Mouse (Mus musculus) embryonic facial prominence, embryonic 15.5 days (tissue): ENCODE data around the gene Rcbtb1. TPM values are rescaled to one million over a fixed set of nuclear protein-coding genes. Genes with fewer than 3 reads are reported as not detected.

Experiments
- ATAC-seq: fragments of 200-750 bp; cut with Nextera tagmentation; 2 replicates; pipeline ENCODE4 v1.8.0; 2017; ENCODE audit warnings: low read depth, moderate TSS enrichment; ENCODE audit not compliant: insufficient number of reproducible peaks, low FRiP score, low TSS enrichment
- H3K27ac ChIP-seq: fragments of 300-500 bp; sonication (generic); replicated peaks from 2 replicates; pipeline ENCODE4 v1.5.1; 2015; ENCODE audit warnings: mild to moderate bottlenecking, inconsistent platforms
- H3K27me3 ChIP-seq: fragments of 300-500 bp; sonication (generic); 2 replicates; pipeline ENCODE4 v1.6.1; 2015; ENCODE audit warnings: inconsistent platforms
- H3K36me3 ChIP-seq: fragments of 300-500 bp; sonication (generic); 2 replicates; pipeline ENCODE4 v1.6.1; 2015; ENCODE audit warnings: mild to moderate bottlenecking, inconsistent platforms
- H3K4me1 ChIP-seq: fragments of 300-500 bp; sonication (generic); 2 replicates; pipeline ENCODE4 v1.6.1; 2015; ENCODE audit warnings: inconsistent platforms
- H3K4me2 ChIP-seq: fragments of 300-500 bp; sonication (generic); replicated peaks from 2 replicates; pipeline ENCODE4 v1.6.1; 2015; ENCODE audit warnings: mild to moderate bottlenecking, inconsistent platforms
- H3K4me3 ChIP-seq: fragments of 300-500 bp; sonication (generic); replicated peaks from 2 replicates; pipeline ENCODE4 v1.5.1; 2015; ENCODE audit warnings: mild to moderate bottlenecking, inconsistent platforms
- H3K9ac ChIP-seq: fragments of 300-500 bp; sonication (generic); 2 replicates; pipeline ENCODE4 v1.6.1; 2015; ENCODE audit warnings: inconsistent platforms
- H3K9me3 ChIP-seq: fragments of 300-500 bp; sonication (generic); replicated peaks from 2 replicates; pipeline ENCODE4 v1.6.1; 2016; ENCODE audit warnings: inconsistent platforms
- WGBS: fragments of 180-500 bp; shearing (Covaris S2); methylation state at CpG from one replicate; pipeline ENCODE4 v1.1.7; 2015; 5-methylcytosine and 5-hydroxymethylcytosine counted together
- polyA plus RNA-seq: library from polyadenylated mRNA; unstranded; fragments of >200 nt; fragmentation: Nextera tagmentation; extraction: Ambion mirVana; gene quantifications from 2 replicates; pipeline ENCODE4 v1.2.1, GENCODE M21; 2015

The Rcbtb1 gene
- polyA plus RNA-seq, result 44.5 and 48.3 TPM in 2 replicates

DNA sequence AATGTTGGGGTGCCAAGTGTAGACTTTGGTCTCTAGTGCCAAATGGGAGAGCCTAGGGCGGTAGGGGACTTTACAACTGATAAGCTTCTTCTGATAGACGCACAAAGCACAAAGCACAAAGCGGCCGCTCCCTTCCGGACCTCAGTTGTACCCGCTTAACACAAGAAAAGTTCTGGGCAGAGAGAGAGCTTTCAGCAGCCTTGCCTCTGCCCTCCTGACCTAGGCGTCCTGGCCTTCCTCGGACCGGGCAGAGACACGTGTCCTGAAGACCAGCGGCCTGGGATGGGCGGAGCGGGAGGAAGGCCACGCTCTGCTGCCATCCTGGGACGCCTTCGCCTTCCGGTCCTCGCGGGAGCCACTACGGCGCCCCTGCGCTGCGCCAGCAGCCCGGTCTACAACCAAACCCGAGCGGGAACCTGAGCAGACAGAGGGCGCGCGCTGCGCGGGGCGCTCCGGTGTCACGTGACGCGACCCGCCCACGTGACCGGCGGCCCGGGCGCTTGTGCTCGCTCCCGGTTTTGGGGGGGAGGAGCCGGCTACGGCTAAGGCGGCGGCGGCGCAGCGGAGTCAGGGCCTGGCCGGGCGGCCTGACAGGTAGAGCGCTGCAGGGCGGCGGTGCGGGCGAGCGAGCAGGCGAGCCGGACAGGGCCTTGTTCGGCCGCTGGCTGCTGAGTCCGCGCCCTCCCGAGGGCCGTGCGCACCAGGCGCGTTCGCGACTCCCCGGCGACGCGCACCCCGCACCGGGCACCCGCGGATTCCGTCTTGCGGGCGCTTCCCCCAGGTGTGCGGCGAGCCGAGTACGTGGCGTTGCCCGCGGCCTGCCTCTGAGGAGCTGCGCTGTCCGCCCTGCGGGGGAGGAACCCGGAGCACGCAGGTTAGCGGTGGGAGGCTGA is at the start of gene Rcbtb1:
Gene Rcbtb1 (plus strand): TSS at position 499 of the 893 bp plus-strand sequence.
- Histone ChIP-seq H3K4me3 (peak within 1 kb of the TSS; percentile 90), H3K4me1 (peaks cover 20% of the 10 kb centered on the region), H3K4me2 (peak within 1 kb of the TSS; percentile 86), H3K27ac (peak within 1 kb of the TSS; percentile 97), H3K27me3 (no peaks in the 10 kb centered on the region), H3K36me3 (no peaks in the 10 kb centered on the region), H3K9me3 (no peaks in the 10 kb centered on the region), H3K9ac (peak within 1 kb of the TSS; percentile 95)
- peak; percentile 92 for ATAC-seq
- 0% methylated on average over 94 of the region's 96 CpGs for WGBS

DNA sequence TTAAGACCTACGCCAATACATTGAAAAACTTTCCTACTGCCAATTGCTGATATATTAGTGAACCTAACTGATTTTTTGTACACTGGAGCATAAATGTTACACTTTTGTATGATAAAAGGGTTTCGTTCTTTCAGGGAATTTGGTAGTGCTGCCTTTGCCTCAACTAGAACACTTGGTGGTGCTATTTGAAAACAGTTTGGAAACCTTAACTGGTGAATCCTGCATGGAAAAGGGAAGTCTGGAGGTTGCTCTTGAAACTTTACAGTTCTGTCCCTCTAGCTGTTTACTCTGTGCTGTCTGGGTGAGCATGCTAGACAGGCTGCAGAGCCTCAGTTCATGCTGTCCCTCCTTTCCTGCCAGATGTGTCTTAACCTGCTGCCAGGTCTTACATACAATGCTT is 45.4 kb upstream of the Rcbtb1 start:
- no peak for ATAC-seq
- Histone ChIP-seq H3K27me3 (no peaks in the 10 kb centered on the region), H3K4me2 (no peak overlapping the region), H3K4me3 (no peak overlapping the region), H3K9ac (no peak overlapping the region), H3K4me1 (no peaks in the 10 kb centered on the region), H3K27ac (no peak overlapping the region), H3K36me3 (no peaks in the 10 kb centered on the region), H3K9me3 (no peaks in the 10 kb centered on the region)
- WGBS, result 78% methylated on average over 2 of the region's 2 CpGs

DNA sequence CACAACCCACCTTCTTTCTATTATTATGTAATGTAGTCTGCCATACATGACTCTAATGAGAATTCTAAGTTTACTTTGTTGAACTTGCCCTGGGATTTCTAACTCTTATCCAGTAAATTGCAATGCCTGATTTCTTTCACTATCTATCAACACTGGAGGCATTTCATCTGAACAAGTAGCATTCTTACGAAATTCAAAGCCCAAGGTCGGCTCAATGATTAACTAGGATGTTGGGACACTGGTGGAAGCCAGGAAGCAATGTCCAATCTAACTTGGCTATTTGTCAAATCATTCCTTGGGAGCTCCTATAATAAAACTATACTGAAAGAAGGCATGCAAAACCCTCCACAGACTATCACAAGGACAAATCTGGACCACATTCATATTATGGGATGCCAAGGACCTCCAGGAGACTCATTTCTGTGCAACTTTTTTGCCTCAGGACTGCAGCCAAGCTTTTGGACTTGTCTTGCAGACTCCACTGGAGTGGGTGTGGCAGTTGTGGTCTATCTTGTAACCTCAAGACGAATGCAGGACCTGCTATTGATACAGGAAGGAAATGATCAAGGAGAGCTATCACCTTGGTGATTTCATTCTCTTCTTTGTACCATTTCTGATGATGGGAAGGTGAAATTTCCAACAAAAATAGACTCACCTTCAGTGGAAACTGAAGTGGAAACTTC is 43.9 kb upstream of the Rcbtb1 start:
- Histone ChIP-seq H3K27me3 (no peaks in the 10 kb centered on the region), H3K9ac (no peak overlapping the region), H3K36me3 (no peaks in the 10 kb centered on the region), H3K27ac (no peak overlapping the region), H3K4me1 (no peaks in the 10 kb centered on the region), H3K4me2 (no peak overlapping the region), H3K9me3 (no peaks in the 10 kb centered on the region), H3K4me3 (no peak overlapping the region)
- ATAC-seq, result no peak
- 71% methylated on average over 3 of the region's 3 CpGs for WGBS

DNA sequence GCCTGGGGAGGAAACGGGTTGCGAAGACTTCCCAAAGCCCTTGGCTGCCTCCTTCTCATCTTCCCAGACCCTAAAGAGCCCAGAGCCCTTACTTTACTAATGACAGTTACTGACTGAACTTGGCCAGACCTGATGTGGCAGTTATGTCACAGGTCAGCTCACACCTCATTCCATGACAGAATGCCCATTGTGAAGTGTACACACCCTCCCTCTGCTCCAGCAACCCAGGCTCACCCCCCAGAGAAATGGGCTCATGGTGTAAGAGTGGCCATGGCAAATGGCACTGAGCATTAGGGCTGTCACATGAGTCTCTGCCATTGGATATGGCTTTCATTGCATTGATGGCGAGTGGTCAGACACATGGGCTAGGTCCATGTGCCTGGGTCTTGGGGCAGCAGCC is 22.4 kb upstream of the Rcbtb1 start, which contains the start of gene Gm5142:
Gene Gm5142 (minus strand): TSS at position 101 of the 400 bp plus-strand sequence.
- no peaks in the 10 kb centered on the region for H3K4me1 ChIP-seq
- no peaks in the 10 kb centered on the region for H3K9me3 ChIP-seq
- no peaks in the 10 kb centered on the region for H3K36me3 ChIP-seq
- no peaks in the 10 kb centered on the region for H3K27me3 ChIP-seq
- WGBS, result 89% methylated on average over 3 of the region's 3 CpGs
- no peak for ATAC-seq
- no peak within 1 kb of the TSS for H3K9ac ChIP-seq
- H3K27ac ChIP-seq, result no peak within 1 kb of the TSS
- no peak within 1 kb of the TSS for H3K4me3 ChIP-seq
- H3K4me2 ChIP-seq, result no peak within 1 kb of the TSS

DNA sequence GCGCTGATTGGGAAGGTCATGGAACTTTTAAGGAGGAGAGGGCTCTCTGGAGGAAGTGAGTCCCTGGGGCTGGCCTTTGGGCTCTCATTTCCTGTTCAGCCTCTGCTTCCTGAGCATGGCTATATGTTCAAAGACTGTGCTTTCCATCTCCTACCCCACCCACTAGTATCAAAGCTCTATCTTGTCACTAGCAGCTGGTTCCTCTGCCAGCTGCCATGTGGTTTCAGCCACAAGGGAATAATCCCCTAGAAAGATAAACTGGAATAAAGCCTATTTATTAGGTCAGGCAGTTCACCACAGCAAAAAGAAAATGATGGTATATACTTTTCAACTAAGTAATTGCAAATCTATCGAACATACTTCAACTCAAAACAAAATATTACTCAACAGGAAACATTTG is 18.3 kb upstream of the Rcbtb1 start:
- Histone ChIP-seq H3K36me3 (no peaks in the 10 kb centered on the region), H3K9me3 (no peaks in the 10 kb centered on the region), H3K9ac (no peak overlapping the region), H3K4me2 (no peak overlapping the region), H3K4me3 (no peak overlapping the region), H3K27ac (no peak overlapping the region), H3K4me1 (no peaks in the 10 kb centered on the region), H3K27me3 (no peaks in the 10 kb centered on the region)
- no peak for ATAC-seq
- 78% methylated on average over 2 of the region's 2 CpGs for WGBS

DNA sequence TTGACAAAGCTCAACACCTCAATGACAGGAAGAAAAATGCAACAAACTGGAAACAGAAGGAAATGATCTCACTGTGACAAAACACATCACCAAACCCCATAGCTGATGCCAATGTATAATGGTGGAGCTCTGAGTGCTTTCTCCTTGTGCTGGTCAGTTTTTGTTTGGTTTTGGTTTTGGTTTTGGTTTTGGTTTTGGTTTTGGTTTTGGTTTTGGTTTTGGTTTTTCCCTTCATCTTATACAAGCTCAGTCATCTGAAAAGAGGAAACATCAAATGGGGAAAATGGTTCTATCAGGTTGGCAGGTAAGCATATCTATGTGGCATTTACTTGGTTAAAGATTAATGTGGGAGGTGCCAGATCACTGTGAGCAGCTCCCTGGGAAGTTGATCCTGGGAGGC is 15.5 kb upstream of the Rcbtb1 start:
- no peak for ATAC-seq
- Histone ChIP-seq H3K9me3 (no peaks in the 10 kb centered on the region), H3K27me3 (no peaks in the 10 kb centered on the region), H3K4me2 (no peak overlapping the region), H3K36me3 (no peaks in the 10 kb centered on the region), H3K27ac (no peak overlapping the region), H3K4me1 (no peaks in the 10 kb centered on the region), H3K9ac (no peak overlapping the region), H3K4me3 (no peak overlapping the region)

DNA sequence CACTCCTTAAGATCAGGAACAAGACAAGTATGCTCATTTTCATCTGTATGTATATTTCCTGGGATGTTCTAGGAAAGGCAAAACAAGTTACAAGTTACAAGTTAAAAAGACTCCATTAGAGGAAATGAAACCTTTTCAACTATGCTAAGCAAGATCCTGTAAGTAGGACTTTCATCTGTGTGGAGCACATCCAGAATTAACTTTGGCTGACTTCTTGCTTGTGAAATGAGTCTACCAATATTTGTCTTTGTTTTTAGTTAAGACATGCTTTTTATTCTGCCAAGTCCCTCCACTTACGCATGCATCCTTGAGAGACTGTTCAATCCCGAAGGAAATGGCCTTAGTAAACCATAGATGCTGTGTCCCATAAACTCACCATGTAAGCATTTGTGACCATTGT is 14.9 kb upstream of the Rcbtb1 start:
- WGBS, result 87% methylated on average over 2 of the region's 2 CpGs
- Histone ChIP-seq H3K4me3 (no peak overlapping the region), H3K4me1 (no peaks in the 10 kb centered on the region), H3K27ac (no peak overlapping the region), H3K9me3 (no peaks in the 10 kb centered on the region), H3K4me2 (no peak overlapping the region), H3K36me3 (no peaks in the 10 kb centered on the region), H3K27me3 (no peaks in the 10 kb centered on the region), H3K9ac (no peak overlapping the region)
- no peak for ATAC-seq

DNA sequence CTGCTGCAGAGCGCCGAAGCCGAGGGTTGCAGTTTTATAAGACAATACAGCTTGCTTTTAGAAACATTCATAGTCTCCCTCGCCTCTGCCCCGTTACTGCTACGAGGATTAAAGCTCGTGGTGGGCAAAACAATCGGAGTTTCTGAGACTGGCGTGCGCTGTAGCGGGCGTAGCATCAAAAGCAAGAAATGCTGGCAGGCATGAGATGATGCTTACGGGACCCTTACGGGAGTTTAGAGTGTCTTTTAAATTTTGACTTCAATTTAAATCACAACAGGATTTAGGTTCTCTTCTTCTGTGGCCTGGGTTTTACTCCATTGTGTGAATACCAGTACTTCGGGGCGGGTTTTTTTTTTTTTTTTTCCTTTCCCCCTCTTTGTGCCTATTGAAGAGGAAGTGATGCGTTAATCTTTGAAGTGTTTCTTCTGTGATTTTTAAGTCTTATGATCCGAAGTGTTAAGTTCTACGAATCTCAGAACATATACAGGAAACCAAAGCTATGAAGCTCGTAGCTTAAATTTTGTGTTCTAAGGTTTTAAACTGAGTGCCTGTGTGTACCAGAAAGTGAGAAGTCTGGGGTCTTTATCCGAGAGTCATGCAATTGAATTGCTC is 701 bp downstream of the Rcbtb1 start:
- Histone ChIP-seq H3K4me2 (peak overlapping the region; percentile 86), H3K27ac (peak overlapping the region; percentile 97), H3K4me1 (peaks cover 24% of the 10 kb centered on the region), H3K36me3 (no peaks in the 10 kb centered on the region), H3K4me3 (peak overlapping the region; percentile 90), H3K9me3 (no peaks in the 10 kb centered on the region), H3K27me3 (no peaks in the 10 kb centered on the region), H3K9ac (peak overlapping the region; percentile 95)
- ATAC-seq, result no peak
- under 1% methylated on average over 21 of the region's 21 CpGs for WGBS

DNA sequence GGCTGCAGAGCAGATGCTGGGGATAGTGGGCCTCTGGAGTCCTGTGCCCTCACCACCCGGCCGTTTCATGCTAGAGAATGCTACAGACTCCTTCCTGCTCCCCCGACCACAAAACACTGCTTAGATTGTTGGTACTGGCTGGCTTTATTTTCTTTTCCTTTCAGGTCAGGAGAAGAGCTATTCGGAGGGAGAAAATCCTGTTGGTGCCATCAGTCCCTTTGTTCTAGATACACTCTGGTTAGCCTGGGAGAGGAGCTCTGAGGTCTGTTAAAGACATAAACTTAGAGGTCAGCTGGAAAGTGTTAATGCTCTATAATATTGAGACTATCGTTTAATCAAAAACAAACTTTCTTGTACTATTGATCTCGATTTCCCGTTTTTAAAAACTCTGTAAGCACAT is 4.5 kb downstream of the Rcbtb1 start:
- no peak overlapping the region for H3K4me2 ChIP-seq
- no peak overlapping the region for H3K9ac ChIP-seq
- ATAC-seq, result no peak
- H3K4me3 ChIP-seq, result no peak overlapping the region
- H3K27me3 ChIP-seq, result no peaks in the 10 kb centered on the region
- WGBS, result 22% methylated on average over 7 of the region's 7 CpGs
- no peaks in the 10 kb centered on the region for H3K9me3 ChIP-seq
- no peak overlapping the region for H3K27ac ChIP-seq
- H3K4me1 ChIP-seq, result peaks cover 24% of the 10 kb centered on the region
- H3K36me3 ChIP-seq, result no peaks in the 10 kb centered on the region

DNA sequence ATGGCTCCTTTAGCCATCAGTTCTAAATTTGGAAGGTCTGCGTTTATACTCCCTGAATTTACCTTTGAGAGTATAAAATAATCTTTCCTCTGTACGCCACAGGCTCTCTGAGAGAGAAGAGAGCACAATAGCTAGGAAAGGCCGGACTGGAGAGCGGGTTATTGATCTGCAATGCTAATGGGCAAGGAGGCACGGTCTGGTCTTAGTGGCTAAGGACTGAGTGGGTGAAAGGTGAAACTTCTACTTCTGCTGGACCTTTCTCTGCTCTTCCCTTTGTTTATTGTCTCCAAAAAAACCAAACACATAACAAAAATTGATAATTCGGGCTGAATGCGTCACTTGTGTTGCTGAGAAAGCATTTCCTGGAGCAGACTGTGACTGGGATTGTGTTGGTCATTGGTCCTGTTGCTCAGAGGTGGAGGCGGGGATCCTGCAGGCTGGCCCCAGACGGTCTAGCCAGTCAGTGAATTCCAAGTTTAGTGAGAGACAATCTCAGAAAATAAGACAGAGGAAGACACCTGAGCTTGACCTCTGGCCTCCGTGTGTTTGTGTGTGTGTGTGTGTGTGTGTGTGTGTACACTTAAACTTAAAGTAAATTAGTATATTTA is 5.1 kb downstream of the Rcbtb1 start:
- ATAC-seq, result no peak
- H3K9me3 ChIP-seq, result no peaks in the 10 kb centered on the region
- no peaks in the 10 kb centered on the region for H3K27me3 ChIP-seq
- H3K36me3 ChIP-seq, result no peaks in the 10 kb centered on the region
- no peak overlapping the region for H3K4me2 ChIP-seq
- WGBS, result 66% methylated on average over 10 of the region's 10 CpGs
- peaks cover 24% of the 10 kb centered on the region for H3K4me1 ChIP-seq
- H3K9ac ChIP-seq, result no peak overlapping the region
- H3K4me3 ChIP-seq, result no peak overlapping the region
- H3K27ac ChIP-seq, result no peak overlapping the region

DNA sequence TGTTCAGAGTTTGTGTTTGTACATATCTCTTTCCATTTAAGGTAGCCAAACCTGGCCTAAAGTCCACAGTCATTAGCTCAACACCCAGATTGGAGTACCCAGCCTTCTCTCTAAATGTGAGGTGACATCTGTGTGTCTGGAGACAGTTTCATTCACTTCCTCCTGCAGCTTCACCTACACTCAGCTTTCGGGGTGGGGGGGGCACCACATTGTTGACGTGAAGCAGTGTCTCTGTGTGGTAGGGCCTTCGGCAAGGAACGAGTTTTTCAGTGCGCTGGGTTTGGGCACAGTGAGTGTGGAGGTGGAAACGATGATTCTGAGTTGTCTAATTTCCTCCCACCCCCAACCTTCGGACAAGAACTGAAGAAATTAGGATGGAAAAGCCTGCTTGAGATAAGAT is 8.0 kb downstream of the Rcbtb1 start:
- H3K9ac ChIP-seq, result no peak overlapping the region
- H3K9me3 ChIP-seq, result no peaks in the 10 kb centered on the region
- no peak overlapping the region for H3K4me2 ChIP-seq
- no peak overlapping the region for H3K27ac ChIP-seq
- peaks cover 16% of the 10 kb centered on the region for H3K4me1 ChIP-seq
- no peak for ATAC-seq
- H3K27me3 ChIP-seq, result no peaks in the 10 kb centered on the region
- H3K4me3 ChIP-seq, result no peak overlapping the region
- 0 out of 2 replicates have a peak, but pooled peaks cover 2% of the 10 kb centered on the region for H3K36me3 ChIP-seq
- 68% methylated on average over 7 of the region's 7 CpGs for WGBS
